ENCODE assay signal across 11 mouse cellular contexts in the genomic region with DNA sequence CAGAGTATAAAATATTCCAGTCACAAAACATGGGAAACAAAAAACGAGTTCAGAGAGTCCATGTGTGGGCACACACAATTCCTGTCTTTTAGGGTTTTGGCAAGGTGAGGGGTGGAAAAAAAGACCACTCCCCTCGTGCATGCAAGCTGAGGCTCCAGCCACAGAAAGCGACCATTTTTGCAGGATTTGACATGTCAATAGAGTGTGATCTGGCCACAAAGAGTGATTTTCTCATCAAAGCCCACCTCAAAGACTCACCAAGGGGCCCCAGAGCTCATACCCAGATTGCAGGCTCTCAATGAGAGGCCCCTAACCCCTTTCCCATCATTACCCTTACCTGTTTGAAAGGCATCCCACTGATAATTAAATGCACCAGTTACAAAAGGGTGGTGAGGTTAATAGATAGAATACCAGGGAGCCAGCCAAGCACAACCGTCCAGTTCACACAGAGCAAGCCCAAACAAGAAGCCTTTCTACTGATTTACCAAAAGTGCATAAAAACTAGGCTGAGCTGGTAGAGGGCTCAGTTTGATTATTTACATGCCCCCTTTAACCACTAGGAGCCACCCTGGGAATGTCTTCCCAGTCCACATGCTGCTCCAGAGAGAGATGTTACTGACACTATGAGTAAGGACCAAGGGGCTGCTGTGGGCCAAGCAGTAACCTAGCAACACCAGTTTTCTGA. TPM values are rescaled to one million over a fixed set of nuclear protein-coding genes. Genes with fewer than 3 reads are reported as not detected.
A peak's percentile ranks its signal among the peaks of the same experiment; 100 is the strongest.
DNase-seq lines count a peak whose midpoint lies in the region; ATAC-seq and TF ChIP-seq lines count a peak whose summit lies in the region.
"Had no signal": no experiment of that assay in that cellular context is flagged by ENCODE, and none has a peak within 500 bp of the region (broad histone marks: within the 10 kb centered on the region; RNA-seq: fewer than 3 reads in every experiment).

No protein-coding gene starts in this region.

- TF ChIP-seq CTCF in E14TG2a.4 (conservative IDR thresholded peaks at IDR 0.05; ENCODE audit: low read length) = no peak

- H3K27me3 ChIP-seq in forebrain, embryonic 10.5 days (ENCODE audit: poor library complexity, severe bottlenecking) = peaks cover 28% of the 10 kb centered on the region
- peaks cover 4% of the 10 kb centered on the region; the same call in 1 of the 2 replicates for H3K27me3 ChIP-seq in forebrain, embryonic 15.5 days
- peaks cover 10% of the 10 kb centered on the region for H3K27me3 ChIP-seq in E14TG2a.4 (ENCODE audit: insufficient read depth, low read length)
- H3K27me3 ChIP-seq in hindbrain, embryonic 14.5 days (ENCODE audit: control insufficient read depth, insufficient read depth, low read length) = no peaks in the 10 kb centered on the region
- H3K27me3 ChIP-seq in midbrain, embryonic 13.5 days = peaks cover 25% of the 10 kb centered on the region; the same call in 1 of the 2 replicates

- peak overlapping the region; percentile 79; the same call in 1 of the 2 replicates for H3K4me3 ChIP-seq in forebrain, embryonic 10.5 days
- H3K4me3 ChIP-seq in forebrain, embryonic 15.5 days = no peak overlapping the region
- peak overlapping the region; percentile 67 for H3K4me3 ChIP-seq in E14TG2a.4 (replicated peaks; ENCODE audit: low read length)
- no peak overlapping the region for H3K4me3 ChIP-seq in hindbrain, embryonic 14.5 days (replicated peaks; ENCODE audit: low read length)
- no peak overlapping the region for H3K4me3 ChIP-seq in midbrain, embryonic 13.5 days (replicated peaks)

- H3K27ac ChIP-seq in forebrain, embryonic 10.5 days = peak overlapping the region; percentile 82
- H3K27ac ChIP-seq in forebrain, embryonic 15.5 days (replicated peaks) = no peak overlapping the region
- no peak overlapping the region for H3K27ac ChIP-seq in hindbrain, embryonic 14.5 days
- H3K27ac ChIP-seq in midbrain, embryonic 13.5 days = peak overlapping the region; percentile 10; the same call in 1 of the 2 replicates

- DNase-seq in forebrain, embryonic 10.5 days (ENCODE audit: extremely low spot score, low spot score) = no peak
- no peak for DNase-seq in hindbrain, embryonic 14.5 days (ENCODE audit: low spot score)
- no peak for DNase-seq in c-Kit-positive CD71-positive TER-119-positive erythroid progenitor cells, embryonic 14.5 days (ENCODE audit: low spot score)
- no peak for DNase-seq in ovary, postnatal 10 days (ENCODE audit: low spot score)
- DNase-seq in ovary, postnatal 36 days (ENCODE audit: low spot score) = no peak
- DNase-seq: cerebellum, postnatal 36 days; liver; thymus, adult 2 months had no signal

- no peaks in the 10 kb centered on the region for H3K9me3 ChIP-seq in forebrain, embryonic 10.5 days
- H3K9me3 ChIP-seq in forebrain, embryonic 15.5 days = no peaks in the 10 kb centered on the region
- H3K9me3 ChIP-seq in E14TG2a.4 (ENCODE audit: low read length) = no peaks in the 10 kb centered on the region
- H3K9me3 ChIP-seq in hindbrain, embryonic 14.5 days (ENCODE audit: control insufficient read depth, low read length) = no peaks in the 10 kb centered on the region
- H3K9me3 ChIP-seq in midbrain, embryonic 13.5 days = no peaks in the 10 kb centered on the region

- H3K36me3 ChIP-seq in forebrain, embryonic 10.5 days (replicated peaks) = peaks cover 17% of the 10 kb centered on the region
- H3K36me3 ChIP-seq in forebrain, embryonic 15.5 days = no peaks in the 10 kb centered on the region
- peaks cover 22% of the 10 kb centered on the region for H3K36me3 ChIP-seq in E14TG2a.4 (ENCODE audit: insufficient read depth, low read length)
- H3K36me3 ChIP-seq in hindbrain, embryonic 14.5 days (replicated peaks; ENCODE audit: control insufficient read depth, insufficient read depth) = peaks cover 4% of the 10 kb centered on the region; the same call in 1 of the 2 replicates
- H3K36me3 ChIP-seq in midbrain, embryonic 13.5 days = peaks cover 1% of the 10 kb centered on the region; the same call in 1 of the 2 replicates

- H3K4me1 ChIP-seq in forebrain, embryonic 10.5 days = peaks cover 99% of the 10 kb centered on the region
- peaks cover 64% of the 10 kb centered on the region for H3K4me1 ChIP-seq in forebrain, embryonic 15.5 days
- peaks cover 85% of the 10 kb centered on the region for H3K4me1 ChIP-seq in E14TG2a.4 (replicated peaks; ENCODE audit: low read depth, low read length)
- H3K4me1 ChIP-seq in hindbrain, embryonic 14.5 days (replicated peaks; ENCODE audit: control insufficient read depth, insufficient read depth, low read length) = peaks cover 42% of the 10 kb centered on the region
- H3K4me1 ChIP-seq in midbrain, embryonic 13.5 days (replicated peaks) = peaks cover 86% of the 10 kb centered on the region

- H3K9ac ChIP-seq in forebrain, embryonic 15.5 days (replicated peaks) = no peak overlapping the region
- H3K9ac ChIP-seq in hindbrain, embryonic 14.5 days = no peak overlapping the region
- no peak overlapping the region; the same call in 1 of the 2 replicates for H3K9ac ChIP-seq in midbrain, embryonic 13.5 days (replicated peaks)

- 17% methylated on average over 4 of the region's 4 CpGs for WGBS in forebrain, embryonic 10.5 days
- 9% methylated on average over 4 of the region's 4 CpGs for WGBS in forebrain, embryonic 15.5 days
- 12% methylated on average over 4 of the region's 4 CpGs for WGBS in hindbrain, embryonic 14.5 days
- 6% methylated on average over 4 of the region's 4 CpGs for WGBS in midbrain, embryonic 13.5 days

- no peak for ATAC-seq in forebrain, embryonic 15.5 days (replicated peaks)
- ATAC-seq in hindbrain, embryonic 14.5 days (ENCODE audit: low FRiP score) = no peak
- ATAC-seq in midbrain, embryonic 13.5 days = peak; percentile 7

- no peak overlapping the region for H3K4me2 ChIP-seq in forebrain, embryonic 15.5 days (replicated peaks)
- H3K4me2 ChIP-seq in hindbrain, embryonic 14.5 days (replicated peaks) = peak overlapping the region; percentile 40
- H3K4me2 ChIP-seq in midbrain, embryonic 13.5 days (replicated peaks) = peak overlapping the region; percentile 98

RNA-seq across cellular contexts. Expression of a gene that starts 6.1 kb away (rescaled TPM):
- 18.9 and 20.4 TPM in 2 replicates for polyA plus RNA-seq in forebrain, embryonic 10.5 days (2016; fragmentation: Nextera tagmentation; extraction: Ambion mirVana)
- polyA plus RNA-seq in forebrain, embryonic 15.5 days (2015; fragmentation: Nextera tagmentation; extraction: Ambion mirVana) = 10.0 and 11.2 TPM in 2 replicates
- 13.2 and 14.7 TPM in 2 replicates for polyA plus RNA-seq in hindbrain, embryonic 14.5 days (2014; fragmentation: Nextera tagmentation; extraction: Ambion mirVana)
- polyA plus RNA-seq in midbrain, embryonic 13.5 days (2015; fragmentation: Nextera tagmentation; extraction: Ambion mirVana) = 22.1 and 27.4 TPM in 2 replicates

Comparison
In these comparisons a context has a peak if more than half of its experiments do, and no peak if none do; other contexts are left out.
1. H3K27ac ChIP-seq: peak in forebrain, embryonic 10.5 days (single experiment) and midbrain, embryonic 13.5 days (single experiment); none in forebrain, embryonic 15.5 days (single experiment) and hindbrain, embryonic 14.5 days (single experiment).
2. H3K4me3 ChIP-seq: peak in forebrain, embryonic 10.5 days (single experiment) and E14TG2a.4 (single experiment); none in forebrain, embryonic 15.5 days (single experiment), hindbrain, embryonic 14.5 days (single experiment) and midbrain, embryonic 13.5 days (single experiment).